Mouse (Mus musculus) limb, embryonic 13.5 days (tissue): ENCODE measurements around the gene Rbm26. TPM values are rescaled to one million over a fixed set of nuclear protein-coding genes. Genes with fewer than 3 reads are reported as not detected.
A peak's percentile ranks its signal among the peaks of the same experiment; 100 is the strongest.

Experiments used
- ATAC-seq: fragments of 200-750 bp; cut with Nextera tagmentation; 2 replicates; pipeline ENCODE4 v1.8.0; 2017; ENCODE audit warnings: low read depth, moderate number of reproducible peaks, moderate TSS enrichment; ENCODE audit not compliant: low FRiP score
- H3K27ac ChIP-seq: fragments of 300-500 bp; sonication (generic); 2 replicates; pipeline ENCODE4 v1.5.1; 2015; ENCODE audit warnings: inconsistent platforms, mild to moderate bottlenecking, moderate library complexity
- H3K27me3 ChIP-seq: fragments of 300-500 bp; sonication (generic); 2 replicates; pipeline ENCODE4 v1.6.1; 2015; ENCODE audit warnings: mild to moderate bottlenecking, inconsistent platforms
- H3K36me3 ChIP-seq: fragments of 300-500 bp; sonication (generic); 2 replicates; pipeline ENCODE4 v1.6.1; 2015; ENCODE audit warnings: inconsistent platforms, mild to moderate bottlenecking, moderate library complexity
- H3K4me1 ChIP-seq: fragments of 300-500 bp; sonication (generic); 2 replicates; pipeline ENCODE4 v1.6.1; 2015; ENCODE audit warnings: inconsistent platforms
- H3K4me2 ChIP-seq: fragments of 300-500 bp; sonication (generic); replicated peaks from 2 replicates; pipeline ENCODE4 v1.6.1; 2015; ENCODE audit warnings: inconsistent platforms, mild to moderate bottlenecking, moderate library complexity
- H3K4me3 ChIP-seq: fragments of 300-500 bp; sonication (generic); 2 replicates; pipeline ENCODE4 v1.5.1; 2015; ENCODE audit warnings: moderate library complexity, mild to moderate bottlenecking, inconsistent platforms
- H3K9ac ChIP-seq: fragments of 300-500 bp; sonication (generic); 2 replicates; pipeline ENCODE4 v1.6.1; 2015; ENCODE audit warnings: mild to moderate bottlenecking, inconsistent platforms
- H3K9me3 ChIP-seq: fragments of 300-500 bp; sonication (generic); 2 replicates; pipeline ENCODE4 v1.6.1; 2016; ENCODE audit warnings: inconsistent platforms
- WGBS: fragments of 180-500 bp; shearing (Covaris S2); methylation state at CpG from one replicate; pipeline ENCODE4 v1.1.7; 2015; 5-methylcytosine and 5-hydroxymethylcytosine counted together
- polyA plus RNA-seq: library from polyadenylated mRNA; unstranded; fragments of >200 nt; fragmentation: Nextera tagmentation; extraction: Ambion mirVana; gene quantifications from 2 replicates; pipeline ENCODE4 v1.2.1, GENCODE M21; 2015

Rbm26 gene
- polyA plus RNA-seq: 46.5 and 48.9 TPM in 2 replicates

DNA sequence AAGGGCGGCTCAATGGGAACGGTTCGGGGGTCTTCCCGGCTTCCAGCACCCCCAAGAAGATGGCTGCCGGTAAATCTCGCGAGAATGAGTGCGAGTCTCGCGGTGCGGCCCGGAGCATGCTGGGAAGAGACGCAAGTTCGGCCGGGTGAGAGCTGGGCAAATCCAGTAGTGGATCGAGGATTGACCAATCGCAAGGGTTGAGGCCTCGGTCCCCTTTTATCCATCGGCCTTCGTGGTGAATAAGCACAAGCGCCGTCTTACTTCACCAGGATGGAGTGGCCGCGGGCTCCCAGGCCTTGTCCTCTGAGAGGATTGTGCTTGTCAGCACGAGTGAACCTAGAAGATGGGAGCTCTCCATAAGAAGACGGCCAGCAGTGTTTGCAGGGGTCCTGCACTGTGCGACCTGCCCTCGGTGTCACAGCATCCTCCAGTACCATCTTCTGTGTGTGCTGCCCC is at the start of gene Rbm26:
TSS of gene Rbm26 (minus strand) at position 90 of the 456 bp plus-strand sequence.
- H3K9me3 ChIP-seq: no peaks in the 10 kb centered on the region
- peaks cover 17% of the 10 kb centered on the region for H3K4me1 ChIP-seq
- H3K9ac ChIP-seq: peak within 1 kb of the TSS; percentile 99
- peak; percentile 96 for ATAC-seq
- H3K36me3 ChIP-seq: no peaks in the 10 kb centered on the region
- peak within 1 kb of the TSS; percentile 98 for H3K4me3 ChIP-seq
- H3K27me3 ChIP-seq: no peaks in the 10 kb centered on the region
- peak within 1 kb of the TSS; percentile 94 for H3K27ac ChIP-seq
- H3K4me2 ChIP-seq: peak within 1 kb of the TSS; percentile 89
- WGBS: under 1% methylated on average over 28 of the region's 28 CpGs

DNA sequence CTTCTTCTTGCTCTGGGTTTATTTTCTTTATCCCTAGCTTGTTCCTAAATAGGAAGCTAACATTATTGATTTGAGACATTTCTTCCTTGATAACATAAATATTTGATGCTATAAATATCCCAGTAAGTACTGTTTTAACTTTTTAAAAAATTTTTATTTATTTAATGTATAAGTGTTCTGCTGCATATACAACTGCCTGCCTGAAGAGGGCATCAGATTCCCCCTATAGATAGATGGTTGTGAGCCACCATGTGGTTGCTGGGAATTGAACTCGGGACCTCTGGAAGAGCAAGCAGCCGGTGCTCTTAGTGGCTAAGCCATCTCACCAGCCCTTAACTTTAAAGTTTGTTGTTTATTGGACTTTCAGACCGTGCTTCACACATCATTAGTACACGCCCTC is 48.7 kb upstream of the Rbm26 start:
- no peaks in the 10 kb centered on the region for H3K9me3 ChIP-seq
- no peaks in the 10 kb centered on the region for H3K27me3 ChIP-seq
- WGBS: 85% methylated on average over 4 of the region's 4 CpGs

DNA sequence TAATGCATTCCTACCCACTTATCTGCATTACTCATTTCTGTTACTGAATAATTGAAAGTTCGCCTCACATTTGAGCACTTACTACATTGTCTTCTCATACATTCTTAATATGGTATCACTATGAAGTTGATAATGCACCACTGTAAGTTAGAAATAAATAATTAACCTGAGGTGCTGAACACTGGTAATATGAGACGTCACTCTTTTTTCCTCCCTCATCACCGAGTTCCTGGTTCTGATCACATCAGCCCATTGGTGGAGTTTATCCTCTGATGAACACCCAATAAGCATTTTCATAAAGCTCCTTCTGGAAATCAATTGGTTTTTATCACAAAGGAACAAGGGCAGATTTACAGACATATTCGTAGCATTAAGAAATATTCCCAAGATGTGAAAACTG is 45.1 kb upstream of the Rbm26 start:
- H3K9me3 ChIP-seq: no peaks in the 10 kb centered on the region
- ATAC-seq: no peak
- WGBS: 75% methylated on average over 4 of the region's 4 CpGs
- H3K4me1 ChIP-seq: no peaks in the 10 kb centered on the region
- H3K9ac ChIP-seq: no peak overlapping the region
- no peak overlapping the region for H3K27ac ChIP-seq
- no peaks in the 10 kb centered on the region for H3K27me3 ChIP-seq
- no peaks in the 10 kb centered on the region for H3K36me3 ChIP-seq
- H3K4me2 ChIP-seq: no peak overlapping the region
- H3K4me3 ChIP-seq: no peak overlapping the region

More for the DNA sequence above, 48.7 kb upstream of the Rbm26 start:
- H3K4me3 ChIP-seq: no peak overlapping the region
- no peak for ATAC-seq
- H3K4me2 ChIP-seq: no peak overlapping the region
- H3K9ac ChIP-seq: no peak overlapping the region
- H3K36me3 ChIP-seq: no peaks in the 10 kb centered on the region
- H3K27ac ChIP-seq: no peak overlapping the region
- no peaks in the 10 kb centered on the region for H3K4me1 ChIP-seq

DNA sequence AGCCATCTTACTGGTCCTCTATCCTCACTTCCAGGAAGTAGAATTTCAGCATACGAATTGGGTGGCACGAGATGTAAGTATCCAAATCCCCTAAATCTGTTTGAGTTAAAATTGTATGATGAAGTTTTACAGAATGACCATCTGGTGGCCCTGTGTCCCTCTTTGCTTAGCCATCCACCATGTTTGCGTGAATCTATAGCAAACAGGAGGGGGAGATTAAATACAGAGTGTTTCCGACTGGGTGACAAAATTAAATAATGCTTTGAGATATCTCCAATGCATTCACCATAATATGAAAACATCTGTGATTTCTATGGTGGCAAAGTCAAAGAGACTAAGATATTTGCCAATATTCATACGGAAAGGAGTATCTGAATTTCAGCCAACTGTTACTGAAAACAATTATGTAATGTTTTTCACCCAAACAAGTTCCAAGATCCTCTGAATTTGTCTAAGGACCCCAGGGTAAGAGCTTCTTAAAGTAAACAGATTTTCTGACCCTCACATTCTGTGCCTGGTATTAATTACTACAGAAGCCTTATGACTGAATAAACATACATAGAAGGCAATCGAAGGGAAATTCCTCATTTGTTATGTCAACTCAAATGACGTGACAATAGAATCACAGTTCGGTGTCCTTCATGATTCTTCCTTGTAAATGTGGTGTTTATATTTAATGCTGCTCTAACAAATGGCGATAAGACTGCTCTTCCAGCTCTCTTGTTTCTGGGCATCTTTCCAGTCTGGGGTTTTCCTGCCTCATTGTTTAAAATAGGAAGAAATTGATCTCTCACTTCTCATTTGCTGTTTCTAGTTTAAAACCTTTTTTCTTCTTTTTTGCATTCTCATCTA is 42.6 kb upstream of the Rbm26 start:
- Histone ChIP-seq H3K27me3 (no peaks in the 10 kb centered on the region), H3K9me3 (no peaks in the 10 kb centered on the region), H3K4me1 (no peaks in the 10 kb centered on the region), H3K36me3 (no peaks in the 10 kb centered on the region), H3K4me2 (no peak overlapping the region), H3K9ac (no peak overlapping the region), H3K4me3 (no peak overlapping the region), H3K27ac (no peak overlapping the region)
- no peak for ATAC-seq
- 82% methylated on average over 9 of the region's 9 CpGs for WGBS

DNA sequence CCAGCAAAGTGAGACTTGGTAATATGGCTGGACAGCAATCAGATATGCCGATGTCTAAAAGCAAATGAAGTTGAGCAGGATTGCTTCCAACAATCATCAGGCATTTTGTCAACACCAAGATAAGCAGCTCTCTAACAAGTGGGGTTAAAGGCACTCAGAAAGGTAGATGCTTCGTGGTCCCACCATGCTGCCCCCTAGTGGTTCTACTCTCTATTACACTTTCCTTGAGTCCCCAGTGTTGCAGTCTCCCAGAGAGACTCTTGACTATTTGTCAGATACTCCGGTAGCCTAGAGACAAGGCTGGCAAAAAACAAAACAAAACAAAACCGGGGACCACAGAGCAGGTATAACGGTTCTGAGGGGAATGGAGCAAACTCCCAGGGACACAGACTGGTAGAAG is 21.3 kb upstream of the Rbm26 start:
- ATAC-seq: no peak
- Histone ChIP-seq H3K27ac (no peak overlapping the region), H3K4me3 (no peak overlapping the region), H3K4me2 (no peak overlapping the region), H3K9ac (no peak overlapping the region), H3K9me3 (peaks cover 6% of the 10 kb centered on the region; the same call in 1 of the 2 replicates), H3K4me1 (0 out of 2 replicates have a peak, but pooled peaks cover 4% of the 10 kb centered on the region), H3K27me3 (no peaks in the 10 kb centered on the region), H3K36me3 (no peaks in the 10 kb centered on the region)
- 55% methylated on average over 5 of the region's 5 CpGs for WGBS

DNA sequence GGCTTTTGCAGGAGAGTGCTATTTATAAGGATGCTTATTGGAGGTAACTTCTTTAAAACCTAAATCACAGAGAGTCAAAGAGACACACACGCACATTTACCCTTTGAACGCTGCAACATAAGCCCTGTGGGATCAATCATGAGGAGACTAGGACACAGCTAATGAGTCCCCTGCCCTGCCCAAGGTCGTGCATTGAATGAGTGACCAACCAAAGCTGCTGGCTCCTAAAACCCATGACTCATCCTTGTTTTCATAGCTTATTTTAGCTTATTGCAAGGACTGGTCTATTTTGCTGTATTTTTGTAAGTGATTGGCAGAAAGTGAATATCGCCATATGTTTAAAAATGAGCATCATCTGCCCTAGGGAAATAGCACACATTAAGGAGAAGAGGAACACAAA is 17.6 kb upstream of the Rbm26 start:
- Histone ChIP-seq H3K9me3 (0 out of 2 replicates have a peak, but pooled peaks cover under 1% of the 10 kb centered on the region), H3K4me2 (no peak overlapping the region), H3K27ac (no peak overlapping the region), H3K27me3 (no peaks in the 10 kb centered on the region), H3K9ac (no peak overlapping the region), H3K36me3 (no peaks in the 10 kb centered on the region), H3K4me3 (no peak overlapping the region), H3K4me1 (0 out of 2 replicates have a peak, but pooled peaks cover 4% of the 10 kb centered on the region)
- no peak for ATAC-seq
- WGBS: 53% methylated on average over 4 of the region's 4 CpGs

DNA sequence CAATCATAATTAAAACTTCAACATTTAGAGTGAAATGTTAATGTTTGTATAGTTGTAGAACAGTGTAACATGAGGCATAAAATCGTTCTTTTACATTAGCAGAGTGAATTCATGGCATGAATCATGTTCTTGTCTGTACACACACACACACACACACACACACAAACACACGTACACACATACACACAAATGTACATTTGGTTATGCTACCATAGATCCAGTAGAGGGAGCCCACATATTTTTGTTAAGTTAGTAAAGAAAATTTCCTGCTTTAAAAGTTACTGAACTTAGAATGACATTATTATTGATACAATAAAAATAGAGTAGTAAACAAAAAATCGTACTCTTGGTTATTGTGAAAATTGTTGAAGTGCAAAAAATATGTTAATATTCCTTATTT is 7.7 kb upstream of the Rbm26 start:
- H3K27me3 ChIP-seq: no peaks in the 10 kb centered on the region
- 50% methylated on average over 3 of the region's 3 CpGs for WGBS
- no peaks in the 10 kb centered on the region for H3K36me3 ChIP-seq
- H3K27ac ChIP-seq: no peak overlapping the region
- no peak overlapping the region for H3K4me3 ChIP-seq
- ATAC-seq: no peak
- H3K4me1 ChIP-seq: no peaks in the 10 kb centered on the region
- no peaks in the 10 kb centered on the region for H3K9me3 ChIP-seq
- H3K9ac ChIP-seq: no peak overlapping the region
- H3K4me2 ChIP-seq: no peak overlapping the region

DNA sequence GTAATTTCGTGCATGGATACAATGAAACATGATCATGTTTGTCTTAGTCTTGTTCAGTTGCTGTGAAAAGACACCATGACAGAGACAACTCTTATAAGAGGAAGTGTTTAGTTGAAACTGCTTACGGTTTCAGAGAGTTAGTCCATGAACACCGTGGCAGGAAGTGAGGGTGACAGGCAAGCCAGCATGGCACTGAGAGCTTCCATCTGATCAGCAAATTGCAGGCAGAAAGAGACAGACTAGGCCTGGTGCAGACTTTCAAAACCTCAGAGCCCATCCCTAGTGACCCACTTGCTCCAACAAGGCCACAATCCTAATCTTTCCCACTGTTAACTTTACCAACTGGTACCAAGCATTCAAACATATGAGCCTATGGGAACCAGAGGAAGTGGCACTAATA is 5.7 kb upstream of the Rbm26 start:
- WGBS: 82% methylated on average over 3 of the region's 3 CpGs
- no peaks in the 10 kb centered on the region for H3K27me3 ChIP-seq
- H3K36me3 ChIP-seq: no peaks in the 10 kb centered on the region
- H3K27ac ChIP-seq: no peak overlapping the region
- H3K9me3 ChIP-seq: no peaks in the 10 kb centered on the region
- H3K4me3 ChIP-seq: no peak overlapping the region
- no peaks in the 10 kb centered on the region for H3K4me1 ChIP-seq
- H3K4me2 ChIP-seq: no peak overlapping the region
- ATAC-seq: no peak
- no peak overlapping the region for H3K9ac ChIP-seq

DNA sequence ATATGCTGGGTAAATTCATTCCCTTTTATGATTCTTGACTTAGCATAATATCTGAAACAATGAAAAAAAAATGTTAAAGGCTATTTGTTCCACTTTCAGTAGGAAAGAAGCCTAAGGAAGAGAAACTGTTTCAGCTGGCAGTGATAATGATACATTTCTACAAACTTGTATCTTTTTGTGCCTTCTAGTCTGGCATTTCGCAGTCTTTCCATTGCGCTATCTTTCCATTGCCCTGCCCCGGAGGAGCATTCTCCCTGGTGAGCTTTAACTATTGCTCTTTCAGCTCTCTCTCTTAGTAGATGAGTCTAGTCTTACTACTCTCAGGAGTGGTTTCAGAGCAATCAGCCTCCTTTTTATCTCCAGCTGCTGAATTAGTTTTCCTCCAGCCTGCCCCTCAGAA is 2.6 kb upstream of the Rbm26 start:
- H3K27ac ChIP-seq: no peak overlapping the region
- H3K4me1 ChIP-seq: peaks cover 11% of the 10 kb centered on the region
- H3K4me3 ChIP-seq: no peak overlapping the region
- no peak for ATAC-seq
- H3K9ac ChIP-seq: no peak overlapping the region
- H3K9me3 ChIP-seq: no peaks in the 10 kb centered on the region
- H3K27me3 ChIP-seq: no peaks in the 10 kb centered on the region
- WGBS: 95% methylated on average over 3 of the region's 3 CpGs
- H3K36me3 ChIP-seq: no peaks in the 10 kb centered on the region
- H3K4me2 ChIP-seq: no peak overlapping the region

DNA sequence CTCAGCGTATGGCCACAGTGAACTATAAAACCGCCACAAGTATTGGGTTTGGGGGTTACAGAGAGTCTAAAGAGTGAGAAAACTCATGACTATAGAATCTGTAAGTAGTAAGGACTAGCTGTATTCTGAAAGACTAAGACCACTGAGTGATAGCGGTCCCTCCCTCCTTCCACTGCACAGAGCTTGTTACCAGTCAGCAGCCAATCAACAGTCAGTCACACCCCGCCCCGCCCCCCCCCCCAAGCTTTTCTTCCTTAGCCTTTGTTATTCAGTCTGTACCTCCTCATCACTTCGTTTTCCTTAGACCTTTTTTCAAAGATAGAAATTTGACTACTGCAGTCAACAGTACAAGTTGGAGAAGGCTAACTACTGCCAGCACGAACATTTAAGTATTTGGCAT is 1.9 kb upstream of the Rbm26 start:
- no peaks in the 10 kb centered on the region for H3K27me3 ChIP-seq
- no peak overlapping the region for H3K9ac ChIP-seq
- WGBS: 74% methylated on average over 6 of the region's 7 CpGs
- no peaks in the 10 kb centered on the region for H3K9me3 ChIP-seq
- no peak overlapping the region for H3K4me3 ChIP-seq
- no peak overlapping the region for H3K27ac ChIP-seq
- peaks cover 14% of the 10 kb centered on the region for H3K4me1 ChIP-seq
- no peak overlapping the region for H3K4me2 ChIP-seq
- H3K36me3 ChIP-seq: no peaks in the 10 kb centered on the region
- ATAC-seq: no peak

DNA sequence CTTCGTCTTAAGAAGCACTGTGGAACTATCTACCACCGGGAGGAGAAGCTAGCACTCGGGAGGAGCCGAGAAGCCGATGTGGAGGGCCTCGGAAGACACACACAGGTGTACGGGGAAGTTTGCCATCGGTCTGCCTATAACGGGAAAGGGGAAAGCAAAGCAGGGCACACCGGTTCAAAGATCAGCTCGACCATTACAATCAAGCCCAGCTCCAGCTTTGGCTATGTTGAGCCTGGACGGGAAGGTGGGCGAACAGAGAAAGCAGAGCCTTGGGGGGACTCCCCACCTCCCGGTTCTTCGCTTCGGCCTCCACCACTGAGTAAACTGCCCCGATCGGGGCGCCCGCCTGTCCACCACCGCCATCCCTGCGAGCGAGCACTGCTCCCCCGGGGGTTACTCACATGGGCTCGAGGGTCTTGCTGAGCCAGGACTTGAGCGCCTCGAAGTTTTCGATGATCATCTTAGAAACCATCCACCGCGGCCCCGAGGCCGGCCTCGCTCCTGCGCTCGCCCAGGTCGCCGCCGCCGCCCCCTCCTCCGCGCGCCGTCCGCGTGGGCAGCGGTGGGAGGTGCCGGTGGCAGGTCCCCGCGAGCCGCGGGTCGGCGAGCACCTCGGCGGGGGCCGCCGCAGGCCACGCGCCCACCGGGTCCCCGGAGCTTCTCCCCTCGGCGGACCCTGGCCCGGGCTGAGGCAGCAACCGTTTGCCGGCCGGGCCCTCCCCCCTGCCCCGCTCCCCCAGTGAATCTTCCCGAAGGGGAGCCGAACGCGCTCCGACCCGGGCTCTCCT is 552 bp downstream of the Rbm26 start:
- under 1% methylated on average over 71 of the region's 74 CpGs for WGBS
- Histone ChIP-seq H3K27me3 (no peaks in the 10 kb centered on the region), H3K9ac (peak overlapping the region; percentile 99), H3K9me3 (no peaks in the 10 kb centered on the region), H3K4me2 (peak overlapping the region; percentile 89), H3K36me3 (no peaks in the 10 kb centered on the region), H3K4me1 (peaks cover 17% of the 10 kb centered on the region), H3K4me3 (peak overlapping the region; percentile 98), H3K27ac (peak overlapping the region; percentile 94)
- peak; percentile 82 for ATAC-seq

DNA sequence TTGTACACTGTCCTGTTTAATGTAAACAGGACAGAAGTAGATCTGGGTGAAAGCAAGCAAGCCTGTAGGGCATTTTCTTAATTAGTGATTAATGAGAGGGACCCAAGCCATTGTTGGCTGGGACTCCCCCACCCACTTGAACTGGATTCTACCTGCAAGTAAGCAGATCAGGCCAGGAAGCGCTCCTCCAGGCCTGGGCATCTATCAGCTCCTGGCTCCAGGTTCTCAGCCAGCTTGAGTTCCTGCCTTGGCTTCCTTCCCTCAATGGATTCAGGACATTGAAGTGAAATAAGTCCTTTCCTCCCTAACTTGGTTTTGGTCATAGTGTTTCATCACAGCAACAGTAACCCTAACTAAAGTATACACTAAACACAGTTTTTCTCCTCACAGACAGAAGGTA is 9.9 kb downstream of the Rbm26 start:
- WGBS: 94% methylated on average over 1 of the region's 1 CpGs
- H3K4me2 ChIP-seq: no peak overlapping the region
- ATAC-seq: no peak

More for the DNA sequence above, 9.9 kb downstream of the Rbm26 start:
- Histone ChIP-seq H3K4me1 (peaks cover 14% of the 10 kb centered on the region), H3K9ac (no peak overlapping the region), H3K27me3 (no peaks in the 10 kb centered on the region), H3K27ac (no peak overlapping the region), H3K4me3 (no peak overlapping the region), H3K36me3 (no peaks in the 10 kb centered on the region), H3K9me3 (no peaks in the 10 kb centered on the region)
